Mouse (Mus musculus) embryonic facial prominence, embryonic 11.5 days (tissue): Measurements from ENCODE around the gene Shisa8. TPM values are rescaled to one million over a fixed set of nuclear protein-coding genes. Genes with fewer than 3 reads are reported as not detected.
A peak's percentile ranks its signal among the peaks of the same experiment; 100 is the strongest.

Experiments
- ATAC-seq: fragments of 200-750 bp; cut with Nextera tagmentation; replicated peaks from 2 replicates; pipeline ENCODE4 v1.8.0; 2017; ENCODE audit warnings: low read depth; ENCODE audit not compliant: insufficient number of reproducible peaks, low FRiP score, low TSS enrichment
- DNase-seq: peaks from one replicate; pipeline ENCODE4 v3.0.0-alpha.2; 2015; ENCODE audit warnings: low spot score
- H3K27ac ChIP-seq: fragments of 300-500 bp; sonication (generic); replicated peaks from 2 replicates; pipeline ENCODE4 v1.5.1; 2014; ENCODE audit warnings: mild to moderate bottlenecking, low read depth, low read length, control low read depth
- H3K27me3 ChIP-seq: fragments of 300-500 bp; sonication (generic); 2 replicates; pipeline ENCODE4 v1.6.1; 2014; ENCODE audit warnings: mild to moderate bottlenecking, low read length, moderate library complexity, mixed read lengths; ENCODE audit not compliant: control insufficient read depth, insufficient read depth
- H3K36me3 ChIP-seq: fragments of 300-500 bp; sonication (generic); replicated peaks from 2 replicates; pipeline ENCODE4 v1.6.1; 2014; ENCODE audit warnings: low read depth, mild to moderate bottlenecking, low read length, moderate library complexity, mixed read lengths; ENCODE audit not compliant: control insufficient read depth, insufficient read depth
- H3K4me1 ChIP-seq: fragments of 300-500 bp; sonication (generic); 2 replicates; pipeline ENCODE4 v1.6.1; 2014; ENCODE audit warnings: low read length, mixed read lengths; ENCODE audit not compliant: control insufficient read depth, insufficient read depth
- H3K4me2 ChIP-seq: fragments of 300-500 bp; sonication (generic); 2 replicates; pipeline ENCODE4 v1.6.1; 2014; ENCODE audit warnings: low read depth, mild to moderate bottlenecking, control low read depth, low read length, moderate library complexity
- H3K4me3 ChIP-seq: fragments of 300-500 bp; sonication (generic); 2 replicates; pipeline ENCODE4 v1.5.1; 2014; ENCODE audit warnings: low read depth, low read length, control low read depth
- H3K9ac ChIP-seq: fragments of 300-500 bp; sonication (generic); replicated peaks from 2 replicates; pipeline ENCODE4 v1.6.1; 2014; ENCODE audit warnings: mild to moderate bottlenecking, control low read depth, low read length
- H3K9me3 ChIP-seq: fragments of 300-500 bp; sonication (generic); replicated peaks from 2 replicates; pipeline ENCODE4 v1.6.1; 2016; ENCODE audit warnings: mild to moderate bottlenecking, low read length, inconsistent platforms, mixed read lengths; ENCODE audit not compliant: control insufficient read depth
- WGBS: fragments of 180-500 bp; shearing (Covaris S2); extraction: QIAGEN DNeasy Blood & Tissue Kit; methylation state at CpG from one replicate; pipeline ENCODE4 v1.1.7; 2014; 5-methylcytosine and 5-hydroxymethylcytosine counted together
- microRNA counts: library from miRNA; unstranded; fragments of <30 nt; microRNA quantifications from one replicate; lab custom pipeline; 2016
- microRNA-seq: library from miRNA; unstranded; fragments of <30 nt; microRNA quantifications from one replicate; pipeline ENCODE4, GENCODE M21; 2016; ENCODE audit warnings: borderline number of aligned reads
- polyA plus RNA-seq: library from polyadenylated mRNA; unstranded; fragments of >200 nt; fragmentation: Nextera tagmentation; extraction: Ambion mirVana; gene quantifications from 2 replicates; pipeline ENCODE4 v1.2.1, GENCODE M21; 2014

Gene Shisa8
- polyA plus RNA-seq, 1 experiment from 2014 or later: 0.18 TPM

DNA sequence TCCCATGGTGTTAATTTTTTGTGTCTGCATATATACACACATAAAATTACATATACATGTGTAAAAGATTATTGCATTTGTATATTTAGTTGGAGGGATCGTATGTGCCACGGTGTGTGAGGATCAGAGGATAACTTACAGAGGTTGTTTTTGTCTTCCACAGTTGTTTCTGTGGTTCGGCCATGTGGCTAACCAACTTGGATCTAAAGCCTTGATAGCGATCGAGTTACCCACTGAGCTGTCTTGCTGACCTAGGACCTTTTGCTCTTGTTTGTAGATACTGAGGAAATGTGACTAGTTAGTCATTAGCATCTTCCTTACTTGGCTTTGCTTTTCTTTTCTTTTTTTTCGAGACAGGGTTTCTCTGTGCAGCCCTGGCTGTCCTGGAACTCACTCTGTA lies 56.3 kb downstream of the Shisa8 start:
- no peak for DNase-seq
- no peak overlapping the region for H3K27ac ChIP-seq
- 89% methylated on average over 6 of the region's 6 CpGs for WGBS
- H3K9me3 ChIP-seq: no peaks in the 10 kb centered on the region
- no peak overlapping the region for H3K4me2 ChIP-seq
- no peak overlapping the region for H3K9ac ChIP-seq
- H3K27me3 ChIP-seq: no peaks in the 10 kb centered on the region
- H3K4me3 ChIP-seq: no peak overlapping the region
- no peaks in the 10 kb centered on the region for H3K36me3 ChIP-seq
- no peak for ATAC-seq
- no peaks in the 10 kb centered on the region; the same call in 1 of the 2 replicates for H3K4me1 ChIP-seq

MicroRNAs encoded within 50 kb of the gene (microRNA counts, 519-probe panel; counts per million panel counts)
- 3,338 counts per million, percentile 45 among the panel's probes with 10 or more counts for microRNA mmu-miR-33 (lab: Ali Mortazavi, UCI)

Small RNA genes within 50 kb of the gene (microRNA-seq; reads per million reads assigned to microRNA genes)
- 150 reads per million, percentile 48 among the genes with 10 or more reads in this experiment for gene Mir33

Other genes starting within 250 kb of the Shisa8 start
- not detected in 2 replicates for gene 1700029P11Rik, start 232.3 kb downstream of the Shisa8 start, polyA plus RNA-seq
- 91.5 and 94.4 TPM in 2 replicates for gene Xrcc6, start 225.0 kb downstream of the Shisa8 start, polyA plus RNA-seq
- gene Desi1, start 179.0 kb downstream of the Shisa8 start, polyA plus RNA-seq: 26.9 and 31.6 TPM in 2 replicates
- gene Snu13, start 165.2 kb downstream of the Shisa8 start, polyA plus RNA-seq: 342 and 357 TPM in 2 replicates
- gene 4930407I10Rik, start 153.7 kb downstream of the Shisa8 start, polyA plus RNA-seq: 0.06 TPM in 1 of 2 replicates, not detected in the other
- gene Mei1, start 142.8 kb downstream of the Shisa8 start, polyA plus RNA-seq: not detected in 2 replicates
- gene Ccdc134, start 84.9 kb downstream of the Shisa8 start, polyA plus RNA-seq: 19.9 and 21.0 TPM in 2 replicates
- gene Srebf2, start 65.6 kb downstream of the Shisa8 start, polyA plus RNA-seq: 105 and 109 TPM in 2 replicates
- 0.42 TPM in 1 of 2 replicates, not detected in the other for gene Tnfrsf13c, start 11.6 kb upstream of the Shisa8 start, polyA plus RNA-seq
- 86.4 and 92.5 TPM in 2 replicates for gene Cenpm, start 31.9 kb upstream of the Shisa8 start, polyA plus RNA-seq
- gene 1500009C09Rik, start 39.6 kb upstream of the Shisa8 start, polyA plus RNA-seq: 0.35 and 0.45 TPM in 2 replicates
- gene Sept3, start 62.1 kb upstream of the Shisa8 start, polyA plus RNA-seq: 66.3 and 66.7 TPM in 2 replicates
- gene Wbp2nl, start 86.1 kb upstream of the Shisa8 start, polyA plus RNA-seq: 0.34 TPM in 1 of 2 replicates, not detected in the other
- 26.9 and 30.6 TPM in 2 replicates for gene Naga, start 126.1 kb upstream of the Shisa8 start, polyA plus RNA-seq
- gene Pheta2, start 126.1 kb upstream of the Shisa8 start, polyA plus RNA-seq: 3.6 and 3.7 TPM in 2 replicates
- 214 and 227 TPM in 2 replicates for gene Smdt1, start 126.1 kb upstream of the Shisa8 start, polyA plus RNA-seq
- gene Ndufa6, start 141.5 kb upstream of the Shisa8 start, polyA plus RNA-seq: 271 and 281 TPM in 2 replicates
- 1.4 and 2.2 TPM in 2 replicates for gene Cyp2d22, start 167.4 kb upstream of the Shisa8 start, polyA plus RNA-seq
- not detected in 2 replicates for gene Cyp2d11, start 181.2 kb upstream of the Shisa8 start, polyA plus RNA-seq
- gene Cyp2d10, start 194.4 kb upstream of the Shisa8 start, polyA plus RNA-seq: not detected in 2 replicates
- not detected in 2 replicates for gene Cyp2d9, start 220.6 kb upstream of the Shisa8 start, polyA plus RNA-seq